Mouse (Mus musculus) B cell, adult 2 months (primary cell): ENCODE data around the gene Fabp3.

Experiments
- DNase-seq, 2 experiments: peaks; one replicate each; pipeline ENCODE4 v3.0.0; 2022

Fabp3 gene

GRCm38 (mm10) chr4:130308231-130309081 is at the start of gene Fabp3, which contains the start of gene Gm10570:
Gene Fabp3 (plus strand): TSS chr4:130308595.
Gene Gm10570 (minus strand): TSS chr4:130308674.
- peak in 1 of 2 experiments; percentile 19 for DNase-seq

GRCm38 (mm10) chr4:130260406-130260805 is 48.0 kb upstream of the Fabp3 start:
- no peak for DNase-seq

- DNase-seq: no peak
These were observed 44.3 kb upstream of the Fabp3 start for GRCm38 (mm10) chr4:130264131-130264530.

GRCm38 (mm10) chr4:130264698-130265349 is 43.6 kb upstream of the Fabp3 start:
- DNase-seq: peak; percentile 68 to 76

- DNase-seq: no peak
These were observed 41.8 kb upstream of the Fabp3 start for GRCm38 (mm10) chr4:130266601-130267000.

- no peak for DNase-seq
These were observed 41.3 kb upstream of the Fabp3 start for GRCm38 (mm10) chr4:130267069-130267468.

- no peak for DNase-seq
These were observed 39.7 kb upstream of the Fabp3 start for GRCm38 (mm10) chr4:130268736-130269135.

GRCm38 (mm10) chr4:130270089-130270488 is 38.3 kb upstream of the Fabp3 start:
- no peak for DNase-seq

GRCm38 (mm10) chr4:130270611-130271347 is 37.6 kb upstream of the Fabp3 start:
- no peak for DNase-seq

GRCm38 (mm10) chr4:130273698-130274345 is 34.6 kb upstream of the Fabp3 start:
- DNase-seq: no peak

- no peak for DNase-seq
These were observed 33.9 kb upstream of the Fabp3 start for GRCm38 (mm10) chr4:130274346-130275015.

GRCm38 (mm10) chr4:130275016-130275822 is 33.2 kb upstream of the Fabp3 start:
- DNase-seq: no peak

- no peak for DNase-seq
These were observed 32.6 kb upstream of the Fabp3 start for GRCm38 (mm10) chr4:130275823-130276105.

GRCm38 (mm10) chr4:130276573-130277176 is 31.7 kb upstream of the Fabp3 start:
- no peak for DNase-seq

GRCm38 (mm10) chr4:130279105-130279504 is 29.3 kb upstream of the Fabp3 start, which contains the start of gene Serinc2:
Gene Serinc2 (minus strand): TSS chr4:130279205.
- no peak for DNase-seq

GRCm38 (mm10) chr4:130282856-130283255 is 25.5 kb upstream of the Fabp3 start:
- no peak for DNase-seq

- no peak for DNase-seq
These were observed 24.6 kb upstream of the Fabp3 start for GRCm38 (mm10) chr4:130283826-130284225.

GRCm38 (mm10) chr4:130286531-130286930 is 21.9 kb upstream of the Fabp3 start:
- no peak for DNase-seq

- no peak for DNase-seq
These were observed 18.6 kb upstream of the Fabp3 start for GRCm38 (mm10) chr4:130289824-130290223.

- peak; percentile 80 to 83 for DNase-seq
These were observed 16.1 kb upstream of the Fabp3 start for GRCm38 (mm10) chr4:130292271-130292670.

- DNase-seq: no peak
These were observed 13.9 kb upstream of the Fabp3 start for GRCm38 (mm10) chr4:130294513-130294912.
